Mouse (Mus musculus): ENCODE results near the gene Cdk5rap2. TPM values are rescaled to one million over a fixed set of nuclear protein-coding genes. Genes with fewer than 3 reads are reported as not detected.

Gene Cdk5rap2
- total and polyA plus RNA-seq, 3 experiments = 2.0 to 6.1 (median 5.9) TPM

GRCm38 (mm10) chr4:70239731-70240130, 170.5 kb downstream of the Cdk5rap2 start:
- H3K36me3 ChIP-seq (ENCODE audit: control insufficient read depth, insufficient read depth, low read length) = no peaks in the 10 kb centered on the region
- H3K27me3 ChIP-seq (ENCODE audit: control insufficient read depth, insufficient read depth, low read length) = no peaks in the 10 kb centered on the region
- intact Hi-C loops (cut with DNase I) = no loop called here
- DNase-seq = no peak
- H3K4me3 ChIP-seq = no peak overlapping the region
- H3K27ac ChIP-seq = no peak overlapping the region
- no peaks in the 10 kb centered on the region for H3K4me1 ChIP-seq (ENCODE audit: control insufficient read depth, insufficient read depth, low read length)
- 86% methylated on average over 7 of the region's 7 CpGs for WGBS
- TF ChIP-seq POLR2A (IDR thresholded peaks at IDR 0.05; ENCODE audit: insufficient read depth, low read depth, low read length) (no peak), CTCF (IDR thresholded peaks at IDR 0.05) (no peak), EP300 (IDR thresholded peaks at IDR 0.05; ENCODE audit: insufficient read depth, low read depth, low read length) (no peak)
- no peak overlapping the region for H3K9ac ChIP-seq (ENCODE audit: low read depth, low read length)
- H3K79me2 ChIP-seq (replicated peaks; ENCODE audit: control insufficient read depth, insufficient read depth, low read length) = no peaks in the 10 kb centered on the region

DNA sequence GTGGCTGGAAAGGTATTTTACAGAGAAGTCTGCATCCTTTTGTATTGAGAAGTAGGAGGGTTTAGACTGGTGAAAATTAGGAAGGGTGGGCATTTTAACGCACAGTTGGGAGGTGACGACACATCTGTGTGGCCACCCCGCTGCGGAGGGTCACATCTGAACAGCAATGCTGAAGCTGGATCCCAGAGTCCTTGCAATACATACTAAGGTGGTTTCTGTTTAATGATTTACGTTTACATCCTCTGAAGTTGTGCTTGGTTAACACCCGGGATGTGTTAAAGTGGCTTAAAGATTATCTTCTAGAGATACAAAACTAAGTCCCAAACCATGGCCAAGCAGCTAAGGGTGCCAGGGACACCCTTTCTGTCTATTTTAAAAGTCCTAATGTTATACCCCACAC, 171.4 kb downstream of the Cdk5rap2 start:
- DNase-seq = no peak
- TF ChIP-seq POLR2A (IDR thresholded peaks at IDR 0.05; ENCODE audit: insufficient read depth, low read depth, low read length) = no peak
- TF ChIP-seq CTCF (IDR thresholded peaks at IDR 0.05) = no peak
- no peak for TF ChIP-seq EP300 (IDR thresholded peaks at IDR 0.05; ENCODE audit: insufficient read depth, low read depth, low read length)
- Histone ChIP-seq H3K36me3 (ENCODE audit: control insufficient read depth, insufficient read depth, low read length) (no peaks in the 10 kb centered on the region), H3K27me3 (ENCODE audit: control insufficient read depth, insufficient read depth, low read length) (no peaks in the 10 kb centered on the region), H3K4me1 (ENCODE audit: control insufficient read depth, insufficient read depth, low read length) (no peaks in the 10 kb centered on the region), H3K79me2 (replicated peaks; ENCODE audit: control insufficient read depth, insufficient read depth, low read length) (no peaks in the 10 kb centered on the region), H3K9ac (ENCODE audit: low read depth, low read length) (no peak overlapping the region), H3K27ac (no peak overlapping the region), H3K4me3 (no peak overlapping the region)
- intact Hi-C loops (cut with DNase I) = no loop called here
- 95% methylated on average over 6 of the region's 6 CpGs for whole genome bisulfite sequencing

- no peak overlapping the region for H3K27ac ChIP-seq
- no peaks in the 10 kb centered on the region for H3K4me1 ChIP-seq (ENCODE audit: control insufficient read depth, insufficient read depth, low read length)
- TF ChIP-seq EP300 (IDR thresholded peaks at IDR 0.05; ENCODE audit: insufficient read depth, low read depth, low read length) = no peak
- TF ChIP-seq POLR2A (IDR thresholded peaks at IDR 0.05; ENCODE audit: insufficient read depth, low read depth, low read length) = no peak
- TF ChIP-seq CTCF (IDR thresholded peaks at IDR 0.05) = no peak
- H3K79me2 ChIP-seq (replicated peaks; ENCODE audit: control insufficient read depth, insufficient read depth, low read length) = no peaks in the 10 kb centered on the region
- no peak for DNase-seq
- WGBS = 73% methylated on average over 3 of the region's 3 CpGs
- H3K9ac ChIP-seq (ENCODE audit: low read depth, low read length) = no peak overlapping the region
- intact Hi-C loops (cut with DNase I) = no loop called here
- no peak overlapping the region for H3K4me3 ChIP-seq
- no peaks in the 10 kb centered on the region for H3K27me3 ChIP-seq (ENCODE audit: control insufficient read depth, insufficient read depth, low read length)
- no peaks in the 10 kb centered on the region for H3K36me3 ChIP-seq (ENCODE audit: control insufficient read depth, insufficient read depth, low read length)
These were observed 177.9 kb downstream of the Cdk5rap2 start for GRCm38 (mm10) chr4:70232383-70232782.

- Histone ChIP-seq H3K79me2 (replicated peaks; ENCODE audit: control insufficient read depth, insufficient read depth, low read length) (no peaks in the 10 kb centered on the region), H3K9ac (ENCODE audit: low read depth, low read length) (no peak overlapping the region), H3K36me3 (ENCODE audit: control insufficient read depth, insufficient read depth, low read length) (no peaks in the 10 kb centered on the region), H3K27ac (no peak overlapping the region), H3K4me1 (ENCODE audit: control insufficient read depth, insufficient read depth, low read length) (no peaks in the 10 kb centered on the region), H3K4me3 (no peak overlapping the region), H3K27me3 (ENCODE audit: control insufficient read depth, insufficient read depth, low read length) (no peaks in the 10 kb centered on the region)
- intact Hi-C loops (cut with DNase I) = no loop called here
- WGBS = over 99% methylated on average over 4 of the region's 4 CpGs
- TF ChIP-seq POLR2A (IDR thresholded peaks at IDR 0.05; ENCODE audit: insufficient read depth, low read depth, low read length) (no peak), CTCF (IDR thresholded peaks at IDR 0.05) (no peak), EP300 (IDR thresholded peaks at IDR 0.05; ENCODE audit: insufficient read depth, low read depth, low read length) (no peak)
- DNase-seq = no peak
These were observed 180.4 kb downstream of the Cdk5rap2 start for GRCm38 (mm10) chr4:70229874-70230273.

GRCm38 (mm10) chr4:70228350-70228749, 181.9 kb downstream of the Cdk5rap2 start:
- H3K36me3 ChIP-seq (ENCODE audit: control insufficient read depth, insufficient read depth, low read length) = no peaks in the 10 kb centered on the region
- H3K27ac ChIP-seq = no peak overlapping the region
- intact Hi-C loops (cut with DNase I) = no loop called here
- H3K27me3 ChIP-seq (ENCODE audit: control insufficient read depth, insufficient read depth, low read length) = no peaks in the 10 kb centered on the region
- H3K9ac ChIP-seq (ENCODE audit: low read depth, low read length) = no peak overlapping the region
- no peaks in the 10 kb centered on the region for H3K4me1 ChIP-seq (ENCODE audit: control insufficient read depth, insufficient read depth, low read length)
- WGBS = 74% methylated on average over 2 of the region's 2 CpGs
- no peak for DNase-seq
- TF ChIP-seq CTCF (IDR thresholded peaks at IDR 0.05) (no peak), EP300 (IDR thresholded peaks at IDR 0.05; ENCODE audit: insufficient read depth, low read depth, low read length) (no peak), POLR2A (IDR thresholded peaks at IDR 0.05; ENCODE audit: insufficient read depth, low read depth, low read length) (no peak)
- no peak overlapping the region for H3K4me3 ChIP-seq
- H3K79me2 ChIP-seq (replicated peaks; ENCODE audit: control insufficient read depth, insufficient read depth, low read length) = no peaks in the 10 kb centered on the region

GRCm38 (mm10) chr4:70227667-70228066, 182.6 kb downstream of the Cdk5rap2 start:
- Histone ChIP-seq H3K27ac (no peak overlapping the region), H3K79me2 (replicated peaks; ENCODE audit: control insufficient read depth, insufficient read depth, low read length) (no peaks in the 10 kb centered on the region), H3K36me3 (ENCODE audit: control insufficient read depth, insufficient read depth, low read length) (no peaks in the 10 kb centered on the region), H3K4me3 (no peak overlapping the region), H3K4me1 (ENCODE audit: control insufficient read depth, insufficient read depth, low read length) (no peaks in the 10 kb centered on the region), H3K9ac (ENCODE audit: low read depth, low read length) (no peak overlapping the region), H3K27me3 (ENCODE audit: control insufficient read depth, insufficient read depth, low read length) (no peaks in the 10 kb centered on the region)
- WGBS = 60% methylated on average over 3 of the region's 3 CpGs
- intact Hi-C loops (cut with DNase I) = no loop called here
- TF ChIP-seq POLR2A (IDR thresholded peaks at IDR 0.05; ENCODE audit: insufficient read depth, low read depth, low read length) (no peak), EP300 (IDR thresholded peaks at IDR 0.05; ENCODE audit: insufficient read depth, low read depth, low read length) (no peak), CTCF (IDR thresholded peaks at IDR 0.05) (no peak)
- DNase-seq = peak in 1 of 2 experiments; percentile 10

Data from heart, adult 2 months (tissue).